Mouse (Mus musculus) embryo, embryonic 10 days (tissue): Measurements from ENCODE around the gene Usp21.

Experiments
- DNase-seq: peaks from one replicate; pipeline ENCODE4 v3.0.0-alpha.2; 2015; ENCODE audit warnings: low spot score

Usp21 gene

DNA sequence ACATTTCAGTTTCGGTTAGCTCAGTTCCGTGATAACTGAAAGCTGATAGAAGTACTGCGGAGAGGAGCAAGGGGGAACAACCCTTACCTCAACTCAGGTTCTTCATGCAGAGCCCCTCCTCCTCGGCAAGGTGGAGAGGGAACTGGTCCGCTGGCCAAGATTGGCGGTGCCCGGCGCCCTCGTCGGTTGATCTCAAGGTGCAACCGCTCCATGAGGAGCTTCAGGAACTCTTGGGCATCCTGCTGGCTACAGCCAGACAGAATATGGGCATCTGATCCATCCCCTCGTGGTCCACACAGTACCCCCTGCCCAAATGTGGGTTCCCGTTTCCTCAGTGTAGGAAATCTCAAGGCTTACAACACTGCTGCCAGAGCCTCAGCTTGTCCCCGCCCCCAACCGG is 3.3 kb downstream of the Usp21 start:
- DNase-seq = no peak

DNA sequence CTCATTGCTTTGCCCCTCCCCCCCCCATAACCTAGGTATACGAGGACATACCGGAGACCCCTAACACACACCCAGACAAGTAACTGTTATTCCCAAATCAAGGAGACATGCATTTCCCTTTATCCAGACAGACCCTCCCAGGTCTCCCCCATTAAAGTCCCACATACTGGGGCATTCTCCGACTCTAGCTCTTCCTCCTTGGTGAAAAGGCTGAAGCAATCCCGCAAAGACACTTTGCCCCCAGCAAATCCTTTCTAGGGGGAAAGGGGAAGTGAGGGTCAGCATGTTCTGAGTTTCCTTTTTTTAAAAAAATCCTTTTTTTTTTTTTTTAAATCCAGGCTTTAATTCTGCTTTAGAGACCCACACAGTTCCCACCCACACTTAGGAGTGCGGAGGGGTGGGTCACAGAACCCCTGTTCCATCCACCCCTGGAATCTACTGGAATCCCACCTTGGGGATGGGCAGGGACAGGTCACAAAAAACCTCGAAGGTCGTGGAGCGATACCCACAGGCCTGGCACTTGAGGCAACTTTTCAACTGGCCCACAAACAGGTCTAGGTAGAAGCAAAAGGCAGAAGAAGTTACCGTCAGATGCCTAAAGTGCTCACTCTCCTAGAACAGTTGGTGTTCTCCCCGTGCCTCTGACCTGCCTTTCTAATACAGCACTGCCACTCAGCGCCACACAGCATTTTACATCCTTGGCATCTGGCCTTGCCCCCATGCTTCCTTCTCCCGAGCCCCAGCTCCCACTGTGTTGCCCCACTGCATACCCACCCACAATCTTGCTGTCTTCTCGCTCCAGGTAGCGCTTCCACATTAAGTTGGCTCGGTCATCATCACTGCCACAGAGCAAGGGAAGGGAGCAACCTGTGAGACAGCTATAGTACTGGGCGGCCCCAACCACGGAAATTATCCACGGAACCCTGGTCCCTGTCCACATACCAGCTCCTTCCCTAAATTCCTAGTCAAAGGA is 4.3 kb downstream of the Usp21 start:
- no peak for DNase-seq

DNA sequence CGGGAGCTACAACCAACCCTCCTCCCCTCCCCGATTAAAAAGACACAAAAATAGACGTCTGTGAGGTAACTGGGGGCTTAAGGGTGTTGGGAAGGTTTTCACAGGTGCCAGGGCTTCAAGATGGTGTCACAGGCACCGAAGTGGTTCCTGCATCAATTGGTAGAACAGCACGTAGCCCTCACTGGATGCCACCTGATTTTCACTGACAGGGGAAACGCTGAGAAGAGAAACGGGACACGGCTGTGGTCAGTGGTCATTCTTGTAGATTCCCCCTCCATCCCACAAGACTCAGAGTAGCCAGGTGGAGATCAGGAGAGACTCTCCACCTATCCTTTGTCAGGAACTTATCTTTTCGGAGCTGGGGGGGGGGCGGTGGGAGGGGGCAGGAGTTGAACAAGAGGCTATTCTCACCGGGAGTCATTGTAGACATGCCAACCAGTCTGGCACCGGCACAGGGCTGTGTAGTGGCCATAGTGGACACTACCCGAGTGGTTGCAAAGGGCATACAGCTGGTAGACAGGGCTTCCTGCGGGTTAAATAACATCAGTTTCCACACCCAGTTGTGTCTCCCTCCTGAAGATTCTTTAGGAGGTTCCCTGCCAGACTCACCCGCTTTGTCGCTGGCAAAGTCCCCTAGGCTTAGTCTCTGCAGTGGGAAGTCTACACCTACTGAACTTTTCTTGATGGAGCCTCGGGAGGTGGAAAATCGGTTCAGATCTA is 5.5 kb downstream of the Usp21 start:
- no peak for DNase-seq

DNA sequence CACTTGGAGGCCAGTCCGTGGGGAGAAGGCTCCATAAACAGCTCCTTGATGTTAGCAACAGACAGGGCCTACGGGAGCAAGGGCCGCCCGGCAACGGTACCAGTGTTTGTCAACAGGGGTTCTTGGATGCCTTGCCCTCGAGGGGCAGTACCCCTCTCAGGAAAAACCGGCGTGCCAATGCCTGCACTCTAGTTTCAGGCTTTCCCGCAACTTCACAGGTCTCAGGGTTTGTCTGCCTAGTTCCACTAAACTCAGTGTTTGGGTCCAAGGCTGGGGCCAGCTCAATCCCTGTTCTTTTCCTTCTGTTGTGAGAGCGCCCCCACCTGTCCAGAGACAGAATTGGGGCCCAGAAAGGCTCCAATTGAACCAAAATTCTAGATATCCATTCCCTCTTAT is 6.3 kb downstream of the Usp21 start:
- peak; percentile 81 for DNase-seq

DNA sequence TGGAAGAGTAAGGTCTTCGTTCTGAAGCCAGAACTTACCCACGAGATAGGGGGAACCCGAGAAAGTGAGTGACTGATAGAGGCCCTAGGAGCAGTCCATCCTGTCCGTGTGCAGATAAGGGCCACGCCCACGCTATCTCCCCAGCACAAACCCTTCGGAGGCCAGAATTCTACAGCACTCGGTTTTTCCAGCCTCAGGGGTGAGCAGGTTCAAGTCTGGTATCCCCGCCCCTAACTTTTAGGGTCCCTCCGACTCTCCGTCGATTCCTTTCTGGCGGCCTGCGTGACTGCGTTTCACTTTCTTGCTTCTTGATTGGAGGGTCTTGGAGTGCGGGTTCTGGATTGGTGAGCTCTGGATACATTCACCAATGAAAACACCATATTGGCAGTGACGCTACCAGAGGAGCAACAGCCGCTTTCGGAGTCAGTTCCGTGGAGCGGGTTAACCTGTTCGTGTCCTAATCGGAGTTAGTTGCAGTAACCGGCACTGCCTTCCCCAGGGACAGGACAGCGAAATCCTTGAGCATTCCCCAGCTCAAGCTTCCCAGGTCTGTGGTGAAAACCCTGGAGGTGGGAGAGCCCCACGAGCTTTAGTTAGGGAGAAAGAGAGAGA is 6.8 kb downstream of the Usp21 start, which contains the start of gene Ppox:
Gene Ppox (minus strand): TSS at position 271 of the 612 bp plus-strand sequence.
- DNase-seq = peak; percentile 98

DNA sequence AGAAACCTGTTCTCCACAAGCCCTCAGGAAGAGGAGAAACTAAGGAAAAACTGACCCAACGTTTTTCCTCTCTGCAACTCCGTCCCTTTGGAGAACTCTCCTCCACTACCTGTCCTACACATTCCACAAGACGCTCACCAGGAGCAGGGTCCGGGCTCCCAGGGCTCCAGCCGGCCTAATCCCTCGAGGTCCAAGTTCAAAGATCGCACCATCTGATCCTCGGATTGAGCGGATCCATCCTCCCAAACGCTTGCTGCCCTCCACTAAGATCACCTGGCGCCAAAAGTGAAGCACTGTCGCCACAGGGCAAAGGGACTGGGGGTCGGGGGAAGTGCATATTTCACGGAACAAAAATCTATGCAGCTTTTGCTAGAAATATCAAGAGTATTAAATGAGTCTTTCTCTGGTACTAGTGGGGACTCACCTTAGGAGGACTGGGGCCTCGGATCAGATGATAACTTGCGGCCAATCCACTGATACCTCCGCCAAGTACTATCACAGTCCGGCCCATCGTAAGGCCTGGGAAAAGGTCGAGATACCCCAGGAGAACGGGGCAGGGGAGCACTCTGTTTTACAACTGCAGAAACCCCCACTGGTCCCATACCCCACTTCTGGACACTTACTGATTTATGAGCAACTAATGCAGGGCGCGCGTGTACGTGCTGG is 7.4 kb downstream of the Usp21 start:
- DNase-seq = no peak

DNA sequence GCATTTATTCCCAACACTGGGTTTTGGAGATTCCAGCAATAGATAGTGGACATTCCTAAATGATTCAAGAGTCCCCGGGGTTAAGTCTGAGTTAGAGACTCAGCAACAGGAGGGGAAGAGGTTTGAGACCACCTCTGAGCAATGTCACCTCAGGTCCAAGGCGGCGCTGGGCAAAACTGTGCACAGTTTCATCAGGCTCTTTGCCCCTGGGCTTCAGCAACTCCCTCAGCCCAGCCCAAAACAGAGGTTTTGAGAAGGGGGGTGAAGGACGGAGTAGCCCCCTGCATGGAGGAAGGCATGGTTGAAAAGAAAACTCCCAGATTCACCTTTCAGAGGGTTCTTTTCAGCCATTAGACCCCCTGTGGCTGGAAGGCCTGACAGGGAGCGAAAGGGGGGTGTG is 8.1 kb downstream of the Usp21 start:
- DNase-seq = no peak

DNA sequence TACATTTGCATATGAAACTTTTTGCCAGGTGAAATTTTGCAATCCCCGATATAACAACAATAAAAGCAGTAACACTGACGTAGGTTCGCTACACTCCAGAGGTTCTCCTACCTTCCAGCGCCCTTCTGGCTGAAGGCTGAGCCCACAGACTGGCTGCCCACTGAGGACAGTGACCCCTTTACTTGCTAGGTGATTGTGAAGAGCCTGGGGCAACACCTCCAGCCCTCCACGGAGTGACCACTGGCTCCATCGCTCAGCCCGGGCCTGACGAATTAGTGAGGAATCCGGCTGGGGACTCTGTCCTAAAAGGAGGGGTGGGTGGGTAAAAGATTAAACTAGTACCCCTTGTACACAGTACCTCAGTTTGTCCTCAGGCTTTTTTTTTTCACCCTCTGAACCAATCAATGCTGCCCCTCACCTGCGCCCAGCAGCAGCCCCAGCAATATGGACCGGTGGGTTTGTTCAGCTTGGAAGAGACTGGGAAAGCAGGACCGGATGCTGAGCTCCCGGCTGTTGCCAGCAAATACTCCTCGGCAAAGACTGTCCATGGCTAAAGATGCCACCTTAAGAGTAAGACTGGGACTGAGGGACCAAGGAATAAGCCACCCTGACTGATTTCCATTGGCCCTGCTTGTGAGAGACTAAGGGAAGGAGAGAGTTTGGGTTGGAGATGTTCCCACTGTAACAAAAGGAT is 8.6 kb downstream of the Usp21 start:
- DNase-seq = no peak

DNA sequence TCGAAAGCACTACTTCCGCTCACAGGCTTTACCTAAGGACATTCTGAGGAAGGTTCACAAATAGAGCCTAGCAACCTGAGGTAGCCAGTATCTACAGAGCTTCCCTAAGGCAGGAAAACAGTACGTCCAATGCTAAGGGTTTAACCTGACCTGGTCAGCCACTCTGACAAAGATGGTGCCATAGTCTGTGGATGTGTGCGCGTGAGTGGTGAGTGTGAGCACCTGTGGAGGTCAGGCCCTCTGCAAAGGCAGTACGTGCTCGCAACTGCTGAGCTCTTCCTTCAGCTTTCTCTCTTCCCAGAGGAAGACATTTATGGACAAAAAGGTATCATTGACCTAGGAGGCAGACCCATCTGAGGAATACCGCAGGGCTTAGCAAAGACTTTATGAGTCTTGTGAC is 9.4 kb downstream of the Usp21 start:
- DNase-seq = no peak

DNA sequence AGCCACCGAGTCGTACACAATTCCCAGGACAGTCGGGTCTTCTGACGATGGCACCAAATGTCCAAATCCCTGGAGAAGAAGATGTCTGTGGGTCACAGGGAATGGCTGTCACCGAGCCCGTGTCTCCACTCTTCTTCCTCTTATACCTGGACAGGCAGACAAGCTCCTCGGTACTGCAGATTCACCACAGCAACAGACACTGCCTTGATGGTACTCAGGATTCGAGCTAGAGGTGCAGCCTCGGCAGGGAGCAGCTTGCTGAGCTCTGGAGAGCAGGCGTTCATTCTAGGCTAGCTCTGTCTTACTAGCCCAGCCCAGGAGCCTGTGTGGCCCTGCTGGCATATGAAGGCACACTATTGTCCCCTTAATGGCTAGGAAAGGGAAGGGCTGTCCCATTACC is 10.1 kb downstream of the Usp21 start:
- no peak for DNase-seq

DNA sequence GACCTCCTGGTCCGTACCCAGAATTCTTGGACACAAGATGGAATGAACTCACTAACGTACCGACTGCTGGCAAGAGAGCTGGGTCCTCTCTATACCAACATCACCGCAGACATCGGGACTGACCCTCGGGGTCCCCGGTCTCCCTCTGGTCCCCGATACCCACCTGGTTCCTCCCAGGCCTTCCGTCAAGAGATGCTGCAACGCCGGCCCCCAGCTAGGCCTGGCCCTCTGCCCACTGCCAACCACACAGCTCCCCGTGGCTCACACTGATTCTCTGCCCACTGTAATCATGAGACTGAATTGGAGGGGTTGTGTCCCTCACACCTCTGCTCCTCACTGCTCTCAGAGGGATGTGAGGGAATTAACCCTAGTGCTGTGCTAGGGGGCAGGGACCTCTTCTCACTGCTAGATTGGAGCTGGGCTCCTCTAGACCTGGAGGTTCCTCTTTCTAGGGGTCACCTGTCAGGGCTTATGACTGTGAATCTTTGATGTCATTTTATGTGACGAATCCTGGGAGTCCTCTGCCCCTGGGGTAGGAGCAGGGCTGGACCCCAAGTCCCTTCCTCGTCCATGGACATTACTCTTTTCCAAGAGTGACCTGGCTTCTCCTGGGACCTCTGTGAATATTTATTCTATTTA is 11.6 kb downstream of the Usp21 start:
- DNase-seq = no peak

DNA sequence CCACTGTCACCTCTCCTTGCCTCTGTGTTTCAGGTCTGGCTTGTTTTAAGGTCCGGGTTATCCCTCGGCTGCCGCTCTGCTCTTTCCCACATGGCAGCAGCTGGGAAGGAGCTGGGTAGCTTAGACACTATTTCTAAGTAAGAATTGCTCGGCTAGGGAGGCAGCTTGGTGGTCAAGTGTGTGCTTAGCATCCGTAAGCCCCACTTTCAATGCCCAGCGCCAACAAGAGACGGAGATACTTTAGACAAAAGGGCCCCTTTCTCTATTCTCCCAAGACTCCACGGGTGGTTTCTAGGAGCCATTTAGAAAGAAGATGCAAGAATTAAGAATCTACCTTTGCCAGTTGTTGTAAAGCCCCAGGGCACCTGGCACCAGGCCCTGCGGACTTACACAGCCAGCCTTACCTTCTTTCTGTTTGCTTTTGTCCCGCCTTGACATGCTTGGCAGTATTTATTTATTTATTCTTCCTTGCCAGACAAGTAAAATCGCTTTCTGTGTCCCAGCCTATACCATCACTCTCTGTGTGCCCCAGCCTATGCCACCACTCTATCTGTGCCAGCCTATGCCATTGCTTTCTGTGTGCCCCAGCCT is 12.6 kb downstream of the Usp21 start:
- no peak for DNase-seq

DNA sequence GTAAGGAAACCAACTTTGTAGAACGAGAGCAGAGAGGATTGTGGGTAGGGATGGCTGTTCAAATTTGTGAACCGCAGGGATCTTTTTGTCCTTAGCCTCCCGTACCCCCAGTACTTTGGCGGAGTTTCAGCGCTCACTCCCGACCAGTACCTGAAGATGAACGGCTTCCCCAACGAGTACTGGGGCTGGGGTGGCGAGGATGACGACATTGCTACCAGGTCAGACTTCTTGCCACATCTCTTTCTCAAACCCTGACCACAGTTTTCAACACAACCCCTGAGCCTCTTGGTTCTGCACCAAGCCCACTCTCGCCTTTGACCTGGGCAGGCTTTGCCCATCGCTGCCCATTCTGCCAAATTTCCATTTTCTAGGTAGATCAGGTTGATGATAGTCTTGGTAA is 13.6 kb downstream of the Usp21 start:
- no peak for DNase-seq

DNA sequence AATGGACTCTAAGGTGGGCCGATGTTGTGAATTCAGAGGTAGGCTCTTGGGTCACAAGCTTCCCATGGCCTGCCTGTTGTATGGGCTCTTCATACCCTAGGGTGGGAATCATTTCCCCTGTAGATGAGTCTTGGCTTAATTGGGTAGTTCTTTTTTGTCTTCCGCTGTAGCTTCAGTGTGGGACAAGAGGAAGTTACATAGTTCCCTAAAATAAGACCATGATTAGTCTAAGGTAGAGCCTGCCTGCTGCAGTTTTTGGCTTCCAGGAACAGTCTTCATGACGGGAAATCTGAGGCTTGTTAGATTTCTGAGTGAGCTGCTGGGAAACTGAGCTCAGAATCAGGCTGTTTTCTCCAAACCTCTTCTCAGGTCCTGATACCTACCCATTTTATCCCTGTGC is 15.7 kb downstream of the Usp21 start:
- no peak for DNase-seq

DNA sequence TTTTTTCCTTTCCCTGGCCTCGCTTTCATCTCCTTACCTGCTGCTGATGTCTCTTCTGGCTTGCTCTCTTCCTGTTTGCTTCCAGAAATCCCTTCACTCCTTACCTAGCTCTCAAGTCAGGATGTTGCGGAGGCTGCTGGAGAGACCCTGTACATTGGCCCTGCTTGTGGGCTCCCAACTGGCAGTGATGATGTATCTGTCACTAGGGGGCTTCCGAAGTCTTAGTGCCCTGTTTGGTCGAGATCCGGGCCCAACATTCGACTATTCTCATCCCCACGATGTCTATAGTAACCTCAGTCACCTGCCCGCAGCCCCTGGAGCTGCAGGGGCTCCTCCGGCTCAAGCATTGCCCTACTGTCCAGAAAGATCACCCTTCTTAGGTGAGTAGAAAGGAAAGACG is 16.2 kb downstream of the Usp21 start:
- DNase-seq = no peak

DNA sequence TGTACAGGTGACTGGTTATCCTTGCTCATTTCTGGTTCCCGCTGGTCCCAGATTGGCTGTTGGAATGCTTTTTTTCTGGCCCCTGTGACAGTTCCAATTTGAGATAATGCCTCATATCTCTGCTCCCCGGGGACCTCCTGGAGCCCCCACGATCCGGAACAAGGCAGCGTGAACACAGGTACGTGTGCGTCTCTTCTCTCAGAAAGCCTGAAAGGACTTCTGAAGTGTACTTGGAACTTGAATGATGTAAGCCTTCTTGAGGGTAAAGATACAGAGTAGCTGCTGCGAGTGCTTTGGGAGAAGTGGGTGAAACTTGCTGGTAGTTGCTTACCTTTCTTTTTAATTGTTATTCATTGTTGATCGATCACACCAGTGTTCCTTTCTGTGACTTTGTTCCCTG is 16.6 kb downstream of the Usp21 start:
- DNase-seq = no peak

DNA sequence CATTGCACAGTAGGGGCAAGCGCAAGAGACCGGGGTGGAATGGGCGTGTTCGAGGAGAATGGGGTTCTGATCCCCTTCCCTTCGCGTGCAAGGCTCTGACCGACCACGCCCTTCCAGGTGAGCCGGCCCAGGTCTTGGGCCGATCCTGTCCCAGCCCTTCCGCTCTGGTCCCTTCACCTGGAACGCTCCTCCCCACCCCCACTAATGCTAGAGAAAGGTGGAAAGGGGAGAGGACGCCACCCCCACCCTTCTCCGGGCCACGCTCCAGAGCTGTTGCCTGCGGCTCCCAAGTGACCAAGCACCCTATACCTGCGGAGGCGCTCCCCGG is 17.3 kb downstream of the Usp21 start:
- DNase-seq = no peak

DNA sequence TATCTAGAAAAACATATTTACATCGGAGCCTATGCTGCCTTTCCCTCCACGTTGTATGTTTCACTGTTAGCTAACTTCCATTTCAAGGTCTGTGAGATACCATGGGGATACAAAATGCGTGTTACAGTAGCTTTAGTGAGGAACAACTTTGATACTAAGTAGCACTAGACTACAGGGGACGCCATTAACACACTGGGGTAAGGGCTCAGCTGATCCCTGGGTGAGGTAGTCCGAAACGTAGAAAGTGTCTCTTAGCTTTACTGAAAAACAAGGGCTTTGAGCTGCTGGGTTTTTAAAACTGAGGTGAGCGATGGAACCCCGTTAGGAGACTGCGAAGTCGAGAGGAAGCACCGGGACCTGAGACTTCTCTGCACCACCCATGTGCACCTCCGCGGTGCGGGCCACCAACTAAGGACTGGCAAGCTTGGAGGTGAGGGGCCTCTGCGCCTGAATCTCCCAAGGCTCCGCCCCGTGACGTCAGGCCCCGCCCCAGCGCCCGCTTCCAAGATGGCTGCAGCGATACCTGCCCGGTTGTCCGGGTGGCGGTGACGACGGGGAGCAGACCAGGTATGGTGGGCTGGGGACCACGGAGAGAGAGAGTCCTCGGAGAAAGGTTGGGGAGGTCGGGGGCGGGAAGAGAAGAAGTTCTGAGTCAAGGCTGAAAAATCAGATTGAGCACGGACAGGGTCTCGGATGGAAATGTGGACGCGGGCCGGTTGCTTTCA is 17.8 kb downstream of the Usp21 start, which contains the start of gene B4galt3:
Gene B4galt3 (plus strand): TSS at position 481 of the 725 bp plus-strand sequence.
- DNase-seq = peak; percentile 97

DNA sequence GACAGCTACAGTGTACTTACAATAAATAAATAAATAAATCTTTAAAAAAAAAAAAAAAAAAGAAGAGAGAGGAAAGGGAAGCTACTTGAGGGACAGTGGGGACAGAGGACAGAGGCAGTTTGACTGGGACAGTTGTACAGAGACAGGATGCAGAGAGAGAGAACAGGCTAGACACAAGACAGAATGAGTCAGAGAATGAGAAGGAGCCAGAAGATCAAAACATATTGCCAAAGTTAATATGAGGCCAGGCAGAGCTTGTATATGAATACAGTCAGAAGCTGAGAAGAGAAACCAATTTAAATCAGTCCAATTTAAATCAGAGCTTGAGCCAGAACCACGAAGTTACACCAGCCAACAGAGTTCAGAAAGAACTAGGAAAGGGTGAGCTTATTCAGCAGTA is 19.4 kb downstream of the Usp21 start:
- no peak for DNase-seq
